Mouse (Mus musculus) layer of hippocampus, postnatal 25 days (tissue): ENCODE measurements at regions not wholly inside any gene's neighbourhood (a gene's known extent, or its start where the extent isn't known, plus 50 kb on each side); places are given as distances from the start of the nearest gene placed in this dataset.

Experiments
- DNase-seq, 2 experiments: peaks; one replicate each; pipeline ENCODE4 v3.0.0; 2022; ENCODE audit warnings: mixed read lengths in 2 of 2, low spot score in 1 of 2; ENCODE audit errors: extremely low spot score in 1 of 2

DNA sequence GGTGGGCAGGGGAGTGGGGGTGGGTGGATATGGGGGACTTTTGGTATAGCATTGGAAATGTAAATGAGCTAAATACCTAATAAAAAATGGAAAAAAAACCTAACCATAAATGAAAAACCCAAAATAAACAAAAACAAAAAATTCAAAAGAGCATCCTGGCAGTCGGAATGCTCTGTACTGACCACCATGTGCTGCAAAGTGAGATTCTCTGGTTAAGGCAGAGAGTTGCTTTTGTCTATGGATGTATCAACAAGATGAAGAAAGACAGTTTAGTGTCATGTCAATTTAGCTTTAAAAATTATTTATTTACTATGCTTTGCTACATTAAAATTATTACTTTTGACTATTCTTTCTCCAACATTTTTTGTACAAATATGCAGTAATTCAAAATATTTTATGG lies 88.5 kb downstream of the E330014E10Rik start:
- no peak for DNase-seq

DNA sequence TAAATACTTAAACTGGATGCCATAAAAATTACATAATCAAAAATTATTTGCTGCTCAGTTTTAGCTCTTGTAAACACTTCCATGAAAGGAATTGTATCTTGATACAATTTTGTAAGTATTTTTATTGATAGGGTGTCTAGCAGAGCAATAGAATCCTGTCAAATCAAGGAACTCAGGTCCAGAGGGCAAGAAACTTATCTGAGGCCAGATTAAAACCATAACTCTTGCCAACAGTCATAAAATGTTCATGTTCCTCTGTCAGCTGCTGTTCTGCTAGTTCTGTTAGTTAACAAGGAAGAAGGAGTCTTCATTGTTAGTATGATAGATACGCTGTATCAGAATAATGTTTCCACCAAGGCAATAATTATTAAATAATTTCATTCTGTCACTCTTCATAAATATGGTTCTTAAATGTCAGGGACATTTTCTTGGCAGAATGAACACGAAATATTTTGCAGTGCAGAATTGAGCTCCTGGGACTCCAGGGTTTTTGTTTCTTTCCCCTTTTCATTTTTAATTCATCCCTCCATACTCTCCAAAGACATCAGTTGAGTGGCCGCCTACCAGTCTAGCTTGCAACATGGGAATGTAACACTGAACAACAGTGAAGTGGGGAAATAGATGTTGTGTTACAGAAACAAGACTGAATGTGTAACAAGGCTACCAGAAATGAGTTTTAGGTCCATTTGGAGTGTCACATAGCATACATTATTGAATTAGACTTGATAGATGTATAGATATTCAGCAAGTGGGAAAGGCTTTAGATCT lies 89.1 kb downstream of the E330014E10Rik start:
- DNase-seq = no peak

DNA sequence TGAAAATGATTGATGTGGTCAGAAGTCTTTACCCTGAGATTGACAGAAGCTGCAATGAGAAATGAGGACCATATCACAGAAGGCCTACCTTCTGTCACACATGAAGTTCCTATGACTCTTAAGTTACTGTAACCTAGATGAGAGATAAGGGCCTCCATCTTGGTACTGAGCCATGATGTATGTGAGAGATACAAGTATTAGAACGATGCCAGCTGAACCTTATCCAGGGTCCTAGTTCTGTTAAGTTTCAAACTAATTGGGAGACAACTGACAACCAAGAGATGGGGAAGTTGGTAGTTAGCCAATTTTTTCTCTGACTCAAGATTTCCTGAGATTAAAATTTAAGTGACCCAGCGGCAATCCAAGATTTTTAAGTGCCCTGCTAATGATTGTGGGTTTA lies 89.7 kb downstream of the E330014E10Rik start:
- no peak for DNase-seq

DNA sequence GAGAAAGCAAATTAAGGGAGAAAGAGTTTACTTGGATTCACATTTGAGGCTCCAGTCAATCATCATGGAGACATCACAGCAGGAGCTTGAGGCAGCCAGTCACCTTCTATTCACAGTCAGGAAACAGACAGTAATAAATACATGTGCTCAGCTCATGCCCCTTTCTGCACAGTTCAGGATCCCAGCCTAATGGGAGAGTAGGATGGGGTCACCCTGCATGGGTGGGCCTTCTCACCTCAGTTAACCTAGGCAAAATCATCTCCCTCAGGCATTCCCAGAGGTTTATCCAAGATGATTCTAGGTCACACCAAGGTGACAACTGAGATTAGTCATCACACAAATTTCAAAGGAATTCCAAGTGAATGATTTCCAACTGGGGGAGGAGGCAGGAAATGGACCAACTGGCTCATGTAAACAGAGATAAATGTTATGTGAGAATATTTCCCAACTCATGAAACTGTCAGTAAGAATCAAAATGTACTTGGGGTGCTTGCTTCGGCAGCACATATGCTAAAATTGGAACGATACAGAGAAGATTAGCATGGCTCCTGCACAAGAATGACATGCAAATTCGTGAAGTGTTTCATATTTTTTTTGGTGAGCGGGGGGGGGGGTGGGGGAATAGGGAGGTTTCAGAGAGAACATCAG lies 89.8 kb upstream of the Cxcl13 start:
- DNase-seq = no peak

DNA sequence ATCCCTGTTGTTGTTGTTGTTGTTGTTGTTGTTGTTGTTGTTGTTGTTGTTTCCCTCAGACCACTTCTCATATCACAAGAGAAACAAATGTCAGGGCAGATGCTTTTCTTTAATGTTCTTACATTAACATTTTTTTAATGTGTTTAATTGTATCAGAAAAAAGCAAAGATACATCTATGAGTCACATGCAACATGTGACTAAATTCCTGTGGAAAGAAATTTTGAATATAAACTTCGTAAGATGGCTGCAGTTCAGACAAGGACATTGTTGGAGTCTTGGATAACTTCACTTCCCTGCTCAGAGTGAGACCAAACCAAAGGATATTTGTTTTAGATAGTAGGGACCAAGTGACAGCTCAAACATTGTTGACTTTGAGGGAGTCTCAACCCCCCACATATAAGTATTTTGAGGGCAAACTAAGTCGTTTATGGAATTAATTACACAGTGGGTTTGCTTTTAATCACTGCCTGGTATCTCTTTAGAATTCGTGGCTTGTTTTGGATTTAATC lies 86.4 kb upstream of the Cxcl13 start:
- DNase-seq = no peak

DNA sequence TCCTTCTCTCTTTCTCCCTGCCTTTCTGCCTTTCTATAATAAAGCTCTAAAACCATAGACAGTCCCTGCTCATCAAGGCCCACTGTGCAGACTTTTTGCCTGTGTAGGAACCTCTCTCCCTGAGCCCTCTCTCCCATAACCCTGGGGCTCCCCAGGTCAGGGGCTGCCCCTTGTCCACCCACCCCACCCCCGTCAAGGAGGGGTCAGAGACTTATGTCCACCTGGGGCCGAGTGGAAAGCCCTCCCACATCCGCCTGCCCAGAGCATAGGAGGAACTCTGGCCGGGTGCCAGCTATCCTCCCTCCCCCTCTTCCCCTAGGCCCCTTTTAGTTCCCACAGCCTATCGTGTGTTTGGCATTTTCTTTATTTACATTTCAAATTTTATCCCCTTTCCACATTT lies 81.8 kb upstream of the Cxcl13 start:
- DNase-seq = no peak

DNA sequence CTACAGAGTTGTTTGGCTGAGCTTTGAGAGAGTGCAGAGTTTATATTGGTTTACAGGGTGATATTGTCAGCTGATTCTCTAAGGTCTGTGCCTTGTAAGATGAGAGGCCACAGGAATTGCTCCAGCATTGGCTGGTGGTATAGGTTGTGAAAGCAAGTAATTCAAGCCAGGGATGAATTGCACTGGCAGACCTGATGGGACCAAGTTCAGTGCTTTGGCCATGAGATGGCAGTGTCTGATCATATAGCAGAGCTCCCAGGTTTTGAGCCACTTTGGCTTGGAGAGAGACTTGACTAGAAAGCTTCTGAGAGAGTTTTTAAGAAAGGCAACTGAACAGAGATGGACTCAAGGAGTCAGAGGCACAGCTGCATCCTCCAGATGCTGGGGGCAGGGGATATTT lies 75.8 kb upstream of the Cxcl13 start:
- peak; percentile 20 to 49 for DNase-seq
